1 mouse cellular context compared by ENCODE assay signal in the genomic region with DNA sequence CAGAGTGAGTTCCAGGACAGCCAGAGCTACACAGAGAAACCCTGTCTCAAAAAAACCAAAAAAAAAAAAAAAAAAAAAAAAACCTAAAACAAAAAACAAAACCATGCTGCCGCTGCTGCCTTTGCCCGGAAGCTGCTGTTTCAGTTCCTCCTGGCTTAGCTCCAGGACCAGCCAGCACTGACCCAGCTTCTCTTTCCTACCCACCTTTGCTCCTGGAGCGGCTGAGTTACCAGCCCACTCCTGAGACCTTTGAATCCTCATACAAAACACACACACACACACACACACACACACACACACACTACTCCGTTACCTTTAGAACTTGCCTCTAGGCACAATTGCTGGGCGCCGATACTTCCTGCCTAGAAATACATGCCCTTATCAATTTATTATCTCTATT.
TF ChIP-seq lines count a peak whose summit lies in the region.

No protein-coding gene starts in this region.

TF ChIP-seq in CH12.LX, 34 proteins besides CTCF, POLR2A, EP300 and RAD21 (continued from another document):
- TF ChIP-seq PAX5 (IDR thresholded peaks at IDR 0.05; ENCODE audit: low read length) (no peak), ZMIZ1 (IDR thresholded peaks at IDR 0.05; ENCODE audit: low read depth, low read length) (no peak), RCOR1 (conservative IDR thresholded peaks at IDR 0.05; ENCODE audit: low read depth, low read length) (peak; percentile 49; the same call in 1 of the 2 replicates), BHLHE40 (IDR thresholded peaks at IDR 0.05; ENCODE audit: low read depth, low read length) (peak; percentile 59), UBTF (IDR thresholded peaks at IDR 0.05; ENCODE audit: low read depth, low read length) (no peak), JUND (conservative IDR thresholded peaks at IDR 0.05; ENCODE audit: low read depth, low read length) (no peak), JUN (IDR thresholded peaks at IDR 0.05; ENCODE audit: insufficient read depth, low read depth, low read length) (0 out of 2 replicates have a peak, but pooled peaks have one; percentile 2), KAT2A (IDR thresholded peaks at IDR 0.05; ENCODE audit: insufficient replicate concordance, low read length) (no peak), NRF1 (IDR thresholded peaks at IDR 0.05; ENCODE audit: low read depth, low read length) (no peak), ETS1 (conservative IDR thresholded peaks at IDR 0.05; ENCODE audit: low read depth, low read length) (peak; percentile 43; the same call in 1 of the 2 replicates), CHD1 (IDR thresholded peaks at IDR 0.05; ENCODE audit: low read depth, low read length) (no peak), MXI1 (IDR thresholded peaks at IDR 0.05; ENCODE audit: low read depth, low read length) (peak; percentile 31; the same call in 1 of the 2 replicates), USF1 (IDR thresholded peaks at IDR 0.05; ENCODE audit: low read depth, low read length) (no peak), MAFK (IDR thresholded peaks at IDR 0.05; ENCODE audit: insufficient replicate concordance, low read length) (no peak), TBP (conservative IDR thresholded peaks at IDR 0.05; ENCODE audit: low read depth, low read length) (no peak), MEF2A (IDR thresholded peaks at IDR 0.05; ENCODE audit: borderline replicate concordance, low read depth, low read length) (peak; percentile 46; the same call in 1 of the 2 replicates), POLR2AphosphoS2 (IDR thresholded peaks at IDR 0.05; ENCODE audit: low read depth, low read length) (no peak), HCFC1 (IDR thresholded peaks at IDR 0.05; ENCODE audit: low read depth, low read length) (no peak), GABPA (IDR thresholded peaks at IDR 0.05; ENCODE audit: insufficient replicate concordance, low read depth, low read length) (no peak), ZNF384 (IDR thresholded peaks at IDR 0.05; ENCODE audit: low read depth, low read length) (peak; percentile 95), ZC3H11A (IDR thresholded peaks at IDR 0.05; ENCODE audit: low read depth, low read length) (no peak), SIN3A (IDR thresholded peaks at IDR 0.05; ENCODE audit: low read length) (peak; percentile 59; the same call in 1 of the 2 replicates), ELF1 (IDR thresholded peaks at IDR 0.05; ENCODE audit: low read depth, low read length) (peak; percentile 72), USF2 (conservative IDR thresholded peaks at IDR 0.05; ENCODE audit: low read depth, low read length) (no peak), CHD2 (IDR thresholded peaks at IDR 0.05; ENCODE audit: low read length) (no peak), MYC (IDR thresholded peaks at IDR 0.05; ENCODE audit: low read depth, low read length) (peak; percentile 85), IRF4 (IDR thresholded peaks at IDR 0.05; ENCODE audit: low read depth, low read length) (peak; percentile 95)
